Mouse (Mus musculus): ENCODE data around the gene Fuk.
A peak's percentile ranks its signal among the peaks of the same experiment; 100 is the strongest.
"Not testable (repeated sequence)": the region's sequence is repeated elsewhere in the genome, so short reads cannot be mapped to it uniquely, and the experiment has no call there.

Gene Fuk

GRCm38 (mm10) chr8:110881741-110882310, 20.5 kb downstream of the Fuk start:
- no peak for DNase-seq (ENCODE audit: low read depth, low spot score)

- DNase-seq (ENCODE audit: low read depth, low spot score): no peak
These were observed 24.4 kb downstream of the Fuk start for GRCm38 (mm10) chr8:110877862-110878261.

- peak; percentile 45 for DNase-seq (ENCODE audit: low read depth, low spot score)
These were observed 31.8 kb downstream of the Fuk start for GRCm38 (mm10) chr8:110870501-110870900.

- DNase-seq (ENCODE audit: low read depth, low spot score): not testable (repeated sequence)
These were observed 40.8 kb downstream of the Fuk start for GRCm38 (mm10) chr8:110861347-110862025.

GRCm38 (mm10) chr8:110859651-110860501, 42.4 kb downstream of the Fuk start:
- DNase-seq (ENCODE audit: low read depth, low spot score): no peak

- DNase-seq (ENCODE audit: low read depth, low spot score): no peak
These were observed 45.4 kb downstream of the Fuk start for GRCm38 (mm10) chr8:110856760-110857461.

GRCm38 (mm10) chr8:110856073-110856472, 46.2 kb downstream of the Fuk start:
- not testable (repeated sequence) for DNase-seq (ENCODE audit: low read depth, low spot score)

- no peak for DNase-seq (ENCODE audit: low read depth, low spot score)
These were observed 51.1 kb downstream of the Fuk start for GRCm38 (mm10) chr8:110851186-110851585.

GRCm38 (mm10) chr8:110847645-110848495, 54.4 kb downstream of the Fuk start:
- DNase-seq (ENCODE audit: low read depth, low spot score): no peak

GRCm38 (mm10) chr8:110847171-110847549, 55.1 kb downstream of the Fuk start:
- no peak for DNase-seq (ENCODE audit: low read depth, low spot score)

- DNase-seq (ENCODE audit: low read depth, low spot score): peak; percentile 83
These were observed 55.7 kb downstream of the Fuk start, which contains the start of the genes Cog4 and Sf3b3 for GRCm38 (mm10) chr8:110846405-110847170. TSS of gene Cog4 (plus strand) at chr8:110846600. TSS of gene Sf3b3 (minus strand) at chr8:110846787.

- no peak for DNase-seq (ENCODE audit: low read depth, low spot score)
These were observed 56.4 kb downstream of the Fuk start for GRCm38 (mm10) chr8:110845821-110846404.

GRCm38 (mm10) chr8:110844941-110845340, 57.3 kb downstream of the Fuk start:
- DNase-seq (ENCODE audit: low read depth, low spot score): no peak

- no peak for DNase-seq (ENCODE audit: low read depth, low spot score)
These were observed 59.1 kb downstream of the Fuk start for GRCm38 (mm10) chr8:110843207-110843606.

GRCm38 (mm10) chr8:110842012-110842574, 60.2 kb downstream of the Fuk start:
- DNase-seq (ENCODE audit: low read depth, low spot score): no peak
